Mouse (Mus musculus) liver, embryonic 11.5 days (tissue): ENCODE data around the gene Pacrg. TPM values are rescaled to one million over a fixed set of nuclear protein-coding genes. Genes with fewer than 3 reads are reported as not detected.

Experiments used
- ATAC-seq: fragments of 200-750 bp; cut with Nextera tagmentation; replicated peaks from 2 replicates; pipeline ENCODE4 v1.8.0; 2017; ENCODE audit warnings: moderate number of reproducible peaks, mild to moderate bottlenecking, moderate TSS enrichment, moderate library complexity; ENCODE audit not compliant: low FRiP score
- DNase-seq: peaks from one replicate; pipeline ENCODE4 v3.0.0-alpha.2; 2017; ENCODE audit warnings: low spot score
- H3K27ac ChIP-seq: fragments of 300-500 bp; sonication (generic); 2 replicates; pipeline ENCODE4 v1.5.1; 2014; ENCODE audit warnings: mild to moderate bottlenecking, low read depth, low read length, control low read depth
- H3K27me3 ChIP-seq: fragments of 300-500 bp; sonication (generic); replicated peaks from 2 replicates; pipeline ENCODE4 v1.6.1; 2014; ENCODE audit warnings: low read length, mixed read lengths; ENCODE audit not compliant: control insufficient read depth, insufficient read depth
- H3K36me3 ChIP-seq: fragments of 300-500 bp; sonication (generic); 2 replicates; pipeline ENCODE4 v1.6.1; 2014; ENCODE audit warnings: mild to moderate bottlenecking, low read length, moderate library complexity, mixed read lengths; ENCODE audit not compliant: control insufficient read depth, insufficient read depth
- H3K4me1 ChIP-seq: fragments of 300-500 bp; sonication (generic); replicated peaks from 2 replicates; pipeline ENCODE4 v1.6.1; 2014; ENCODE audit warnings: low read length, mixed read lengths; ENCODE audit not compliant: control insufficient read depth, insufficient read depth
- H3K4me2 ChIP-seq: fragments of 300-500 bp; sonication (generic); 2 replicates; pipeline ENCODE4 v1.6.1; 2014; ENCODE audit warnings: mild to moderate bottlenecking, control low read depth, moderate library complexity
- H3K4me3 ChIP-seq: fragments of 300-500 bp; sonication (generic); 2 replicates; pipeline ENCODE4 v1.5.1; 2014; ENCODE audit warnings: low read depth, low read length, control low read depth
- H3K9ac ChIP-seq: fragments of 300-500 bp; sonication (generic); 2 replicates; pipeline ENCODE4 v1.6.1; 2014; ENCODE audit warnings: low read depth, low read length, control low read depth
- H3K9me3 ChIP-seq: fragments of 300-500 bp; sonication (generic); 2 replicates; pipeline ENCODE4 v1.6.1; 2016; ENCODE audit warnings: low read length, inconsistent platforms, mixed read lengths; ENCODE audit not compliant: control insufficient read depth
- WGBS: fragments of 180-500 bp; shearing (Covaris S2); extraction: QIAGEN DNeasy Blood & Tissue Kit; methylation state at CpG from one replicate; pipeline ENCODE4 v1.1.7; 2014; 5-methylcytosine and 5-hydroxymethylcytosine counted together
- polyA plus RNA-seq: library from polyadenylated mRNA; unstranded; fragments of >200 nt; fragmentation: Nextera tagmentation; extraction: Ambion mirVana; gene quantifications from 2 replicates; pipeline ENCODE4 v1.2.1, GENCODE M21; 2014

The Pacrg gene
- polyA plus RNA-seq, 1 experiment from 2014 or later = 0.41 TPM

DNA sequence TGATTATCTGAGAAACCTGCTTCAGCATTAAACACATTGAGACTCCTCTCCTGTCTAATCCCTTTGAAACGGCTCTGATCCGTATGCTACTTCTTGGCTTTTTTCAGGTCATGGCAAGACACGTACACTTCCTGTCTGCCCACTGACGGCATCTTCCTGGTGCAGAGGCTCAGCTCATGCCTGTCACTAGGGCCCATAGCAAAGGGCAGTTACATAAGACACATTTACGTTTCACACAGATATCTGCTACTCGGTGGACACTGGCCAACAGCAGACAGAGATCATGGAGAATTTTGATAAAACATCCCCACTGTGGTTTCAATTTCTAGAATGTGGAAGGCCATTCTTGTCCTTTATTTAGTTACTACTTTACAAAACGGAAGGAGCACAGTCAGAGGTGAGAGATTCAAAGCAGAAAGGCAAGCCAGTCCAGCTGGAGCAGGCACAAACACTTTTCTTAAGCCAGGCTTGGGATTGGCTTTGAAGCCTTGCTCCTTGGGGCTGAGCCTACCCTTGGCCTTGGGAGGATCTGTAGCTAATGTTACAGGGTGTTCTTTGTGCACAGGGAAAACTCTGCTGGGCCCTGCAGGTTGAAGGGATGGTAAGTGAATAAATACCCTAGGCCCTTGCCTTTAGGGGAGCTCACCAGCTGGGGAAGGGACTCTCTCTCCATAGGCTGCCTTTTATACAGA lies 432.9 kb downstream of the Pacrg start:
- H3K36me3 ChIP-seq = no peaks in the 10 kb centered on the region
- H3K9me3 ChIP-seq = no peaks in the 10 kb centered on the region

DNA sequence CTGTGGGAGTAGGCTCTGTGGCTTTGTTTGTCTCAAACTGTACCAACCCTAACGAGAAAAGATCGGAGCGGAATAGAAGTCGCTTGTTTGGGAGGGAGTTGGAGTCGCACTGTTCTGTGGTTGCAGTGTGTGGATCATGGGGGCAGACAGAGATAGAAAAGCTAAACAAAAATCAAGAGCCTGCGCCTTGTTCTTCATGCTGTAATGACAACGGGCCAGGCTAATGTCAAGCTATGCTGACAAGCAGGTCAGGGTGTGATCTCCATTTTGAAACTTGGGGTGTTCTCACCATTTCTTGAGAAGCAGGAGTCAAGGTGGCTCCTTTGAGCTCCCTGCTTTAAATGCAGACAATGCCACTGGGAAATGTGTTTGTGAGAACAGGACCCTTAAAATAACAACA lies 433.8 kb downstream of the Pacrg start:
- 77% methylated on average over 7 of the region's 7 CpGs for WGBS
- no peaks in the 10 kb centered on the region for H3K9me3 ChIP-seq
- ATAC-seq = no peak
- H3K27ac ChIP-seq = no peak overlapping the region
- H3K27me3 ChIP-seq = no peaks in the 10 kb centered on the region
- H3K4me3 ChIP-seq = no peak overlapping the region
- H3K4me2 ChIP-seq = no peak overlapping the region
- no peaks in the 10 kb centered on the region for H3K36me3 ChIP-seq
- H3K9ac ChIP-seq = no peak overlapping the region
- DNase-seq = no peak
- no peaks in the 10 kb centered on the region for H3K4me1 ChIP-seq

More for the DNA sequence above, 432.9 kb downstream of the Pacrg start:
- H3K4me2 ChIP-seq = no peak overlapping the region
- ATAC-seq (no peak), DNase-seq (no peak)
- no peaks in the 10 kb centered on the region for H3K27me3 ChIP-seq
- H3K27ac ChIP-seq = no peak overlapping the region
- WGBS = 52% methylated on average over 7 of the region's 7 CpGs
- no peak overlapping the region for H3K4me3 ChIP-seq
- no peak overlapping the region for H3K9ac ChIP-seq
- no peaks in the 10 kb centered on the region for H3K4me1 ChIP-seq

DNA sequence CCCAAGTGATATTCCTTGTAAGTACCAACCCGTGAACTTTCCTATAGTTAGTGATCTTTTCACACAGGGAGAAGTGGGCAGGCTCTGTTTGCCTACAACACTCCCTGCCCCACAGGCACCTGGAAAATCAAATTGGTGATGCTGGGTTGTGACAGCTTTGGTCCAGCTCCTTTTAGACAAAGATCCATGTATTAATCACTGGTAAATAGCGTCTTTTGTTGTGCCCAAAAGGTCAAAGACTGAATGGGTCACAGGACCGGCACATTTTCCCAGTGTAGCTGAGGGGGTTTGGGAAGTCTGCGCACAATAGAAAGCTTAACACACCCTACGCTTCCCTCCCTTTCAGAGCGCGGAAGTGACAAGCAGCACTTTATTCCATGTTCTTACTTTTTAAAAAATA lies 434.2 kb downstream of the Pacrg start:
- Histone ChIP-seq H3K27ac (no peak overlapping the region), H3K36me3 (no peaks in the 10 kb centered on the region), H3K4me3 (no peak overlapping the region), H3K27me3 (no peaks in the 10 kb centered on the region), H3K4me1 (no peaks in the 10 kb centered on the region), H3K9me3 (no peaks in the 10 kb centered on the region), H3K4me2 (no peak overlapping the region), H3K9ac (no peak overlapping the region)
- ATAC-seq (no peak), DNase-seq (no peak)
- WGBS = 77% methylated on average over 7 of the region's 7 CpGs

DNA sequence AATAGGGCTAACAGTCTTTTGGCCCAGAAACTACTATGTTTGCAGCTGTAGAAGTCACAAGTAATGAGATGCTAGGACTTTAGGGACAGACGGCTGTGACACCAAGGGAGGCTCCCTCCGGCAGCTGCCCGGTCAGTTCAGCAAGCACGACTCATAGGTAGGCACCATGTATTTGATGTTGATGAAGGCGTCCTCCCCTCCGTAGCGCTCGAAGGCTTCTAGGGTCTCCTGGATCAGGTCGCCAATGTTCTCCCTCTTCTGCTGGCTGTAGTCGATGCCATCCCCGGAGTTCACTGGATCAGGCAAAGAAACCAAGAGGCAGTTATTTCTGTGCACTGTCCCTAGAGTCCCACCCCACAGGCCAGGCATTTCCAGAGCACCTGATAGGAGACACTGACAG lies 436.9 kb downstream of the Pacrg start:
- Histone ChIP-seq H3K27ac (no peak overlapping the region), H3K9me3 (no peaks in the 10 kb centered on the region), H3K4me1 (no peaks in the 10 kb centered on the region), H3K4me3 (no peak overlapping the region), H3K9ac (no peak overlapping the region), H3K4me2 (no peak overlapping the region), H3K27me3 (no peaks in the 10 kb centered on the region), H3K36me3 (no peaks in the 10 kb centered on the region)
- WGBS = 91% methylated on average over 11 of the region's 11 CpGs
- ATAC-seq (no peak), DNase-seq (no peak)

DNA sequence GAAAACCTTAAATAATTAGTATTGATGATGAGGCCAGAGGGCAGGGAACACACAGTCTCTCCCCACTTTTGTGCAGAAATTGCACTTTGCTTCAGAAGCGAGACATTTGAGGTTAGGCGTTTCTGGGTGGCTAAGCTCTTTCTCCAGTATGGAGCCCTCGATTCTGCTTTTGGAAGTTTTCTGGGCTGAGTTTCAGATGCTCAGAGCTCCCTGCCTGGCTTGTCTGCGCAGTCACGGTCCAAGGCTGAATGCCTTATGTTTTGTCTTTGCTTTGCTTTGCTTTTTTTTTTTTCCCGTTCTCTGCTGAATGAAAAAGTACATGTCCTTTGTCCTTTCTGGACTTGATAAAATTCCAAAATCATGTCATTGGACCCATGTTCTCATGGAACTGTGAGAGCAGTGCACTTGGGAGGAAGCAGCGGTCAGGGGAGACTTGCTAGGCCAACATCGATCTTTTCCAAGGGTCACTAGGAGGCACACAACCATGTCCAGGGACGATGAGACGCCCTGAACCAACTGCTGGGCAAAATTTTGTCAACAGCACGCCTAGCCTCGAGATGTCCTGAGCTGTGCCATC lies 438.0 kb downstream of the Pacrg start:
- no peaks in the 10 kb centered on the region for H3K36me3 ChIP-seq
- no peaks in the 10 kb centered on the region; the same call in 1 of the 2 replicates for H3K4me1 ChIP-seq
- DNase-seq (no peak), ATAC-seq (no peak)
- H3K4me2 ChIP-seq = no peak overlapping the region
- WGBS = 83% methylated on average over 12 of the region's 12 CpGs
- no peak overlapping the region for H3K9ac ChIP-seq
- no peak overlapping the region for H3K27ac ChIP-seq
- H3K9me3 ChIP-seq = no peaks in the 10 kb centered on the region
- no peaks in the 10 kb centered on the region for H3K27me3 ChIP-seq
- H3K4me3 ChIP-seq = no peak overlapping the region

DNA sequence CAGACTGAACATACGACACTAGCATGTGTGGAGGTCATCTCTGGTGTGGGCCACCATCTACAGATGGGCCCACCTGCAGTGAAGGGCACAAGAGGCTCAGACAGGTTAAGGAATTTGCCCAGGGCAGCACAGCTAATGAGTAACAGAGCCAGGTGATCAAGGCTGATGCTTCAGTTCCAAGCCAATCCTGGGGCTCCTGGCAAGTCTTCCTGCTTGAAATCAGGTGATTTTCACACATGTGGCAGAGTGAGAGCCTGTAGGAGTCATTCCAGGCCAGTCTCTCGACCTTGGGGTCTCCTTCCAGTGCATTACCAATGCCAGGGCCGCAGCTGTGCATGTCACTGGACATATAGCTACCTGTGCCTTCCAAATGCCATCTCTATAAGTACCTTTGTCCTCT lies 438.6 kb downstream of the Pacrg start:
- ATAC-seq (no peak), DNase-seq (no peak)
- Histone ChIP-seq H3K4me2 (no peak overlapping the region), H3K9me3 (no peaks in the 10 kb centered on the region), H3K4me3 (no peak overlapping the region), H3K9ac (no peak overlapping the region), H3K27me3 (no peaks in the 10 kb centered on the region), H3K36me3 (no peaks in the 10 kb centered on the region), H3K4me1 (no peaks in the 10 kb centered on the region; the same call in 1 of the 2 replicates), H3K27ac (no peak overlapping the region)
- WGBS = 83% methylated on average over 3 of the region's 3 CpGs

DNA sequence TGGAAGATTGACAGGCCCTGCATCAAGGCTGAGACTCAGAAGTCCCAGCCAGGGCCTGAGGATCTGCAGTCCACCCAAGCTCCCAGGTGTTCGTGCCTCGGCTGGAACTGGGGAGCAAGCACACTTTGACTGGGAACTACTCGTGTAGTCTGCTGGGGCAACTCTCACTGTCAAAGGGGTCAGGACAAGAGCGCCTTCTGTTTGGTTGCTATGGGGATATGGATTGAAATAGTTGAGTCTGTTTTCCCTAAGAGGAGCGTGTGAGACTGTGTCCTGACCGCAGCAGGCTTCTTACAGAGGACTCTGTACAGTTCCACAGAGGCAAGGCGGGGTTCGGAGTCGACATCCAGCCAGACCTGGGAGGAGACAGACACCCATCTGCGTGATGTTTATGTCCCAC lies 440.4 kb downstream of the Pacrg start:
- Histone ChIP-seq H3K4me3 (no peak overlapping the region), H3K4me1 (no peaks in the 10 kb centered on the region; the same call in 1 of the 2 replicates), H3K9me3 (no peaks in the 10 kb centered on the region), H3K36me3 (no peaks in the 10 kb centered on the region), H3K9ac (no peak overlapping the region), H3K27me3 (no peaks in the 10 kb centered on the region), H3K27ac (no peak overlapping the region), H3K4me2 (no peak overlapping the region)
- ATAC-seq (no peak), DNase-seq (no peak)
- 70% methylated on average over 10 of the region's 10 CpGs for WGBS

DNA sequence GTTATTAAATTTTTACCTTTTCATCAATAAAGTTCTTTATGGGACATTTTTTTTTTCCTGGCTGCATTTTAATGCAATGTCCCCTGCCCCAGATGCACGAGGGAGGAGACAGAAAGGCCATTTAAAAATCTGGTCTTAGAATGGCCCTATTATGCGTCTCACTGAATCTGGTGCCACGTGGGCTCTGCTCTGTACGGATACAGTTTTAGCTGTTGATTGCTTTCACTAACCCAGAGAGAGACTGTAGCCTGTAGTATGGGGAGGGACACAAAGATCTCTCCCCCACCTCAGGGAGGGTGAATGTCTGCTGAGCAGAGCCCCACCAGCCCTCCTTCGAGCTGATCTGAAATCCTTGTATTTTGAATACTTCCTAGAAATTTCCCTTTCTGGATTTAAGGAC lies 441.2 kb downstream of the Pacrg start:
- no peaks in the 10 kb centered on the region for H3K9me3 ChIP-seq
- no peak overlapping the region for H3K27ac ChIP-seq
- 84% methylated on average over 5 of the region's 5 CpGs for WGBS
- H3K9ac ChIP-seq = no peak overlapping the region
- no peaks in the 10 kb centered on the region for H3K27me3 ChIP-seq
- no peaks in the 10 kb centered on the region for H3K36me3 ChIP-seq
- H3K4me3 ChIP-seq = no peak overlapping the region
- no peaks in the 10 kb centered on the region; the same call in 1 of the 2 replicates for H3K4me1 ChIP-seq
- H3K4me2 ChIP-seq = no peak overlapping the region
- ATAC-seq (no peak), DNase-seq (no peak)
